ENCODE assay signal across 25 mouse cellular contexts in the genomic region with DNA sequence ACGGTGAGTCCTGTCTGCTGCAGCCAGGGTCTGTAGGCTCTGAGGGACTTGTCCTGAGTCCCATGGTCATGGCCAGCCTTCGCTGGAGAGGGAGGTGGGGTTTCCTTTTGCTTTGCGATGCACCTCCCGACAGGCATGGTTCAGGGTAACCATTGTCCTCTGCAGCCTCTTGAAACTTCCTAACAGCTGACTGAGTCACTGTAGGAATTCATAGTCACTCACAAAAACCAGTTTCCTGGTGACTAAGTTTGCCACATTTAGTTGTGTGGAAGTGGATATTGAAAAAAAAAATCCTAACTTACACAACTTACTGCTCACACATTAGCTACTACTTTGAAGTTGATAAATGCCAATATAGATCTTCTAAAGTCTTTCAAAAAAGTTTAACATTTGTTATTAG.
DNase-seq lines count a peak whose midpoint lies in the region; ATAC-seq and TF ChIP-seq lines count a peak whose summit lies in the region.
"Had no signal": no experiment of that assay in that cellular context is flagged by ENCODE, and none has a peak within 500 bp of the region (broad histone marks: within the 10 kb centered on the region; RNA-seq: fewer than 3 reads in every experiment).

No protein-coding gene starts in this region.

- H3K9ac ChIP-seq in limb, embryonic 15.5 days, result no peak overlapping the region
- H3K9ac ChIP-seq: forebrain, postnatal 0 days; heart, embryonic 15.5 days; intestine, embryonic 15.5 days; limb, embryonic 13.5 days; liver, embryonic 14.5 days had no signal

- ATAC-seq in limb, embryonic 15.5 days (ENCODE audit: insufficient number of reproducible peaks, low FRiP score, low TSS enrichment, low read depth), result no peak
- ATAC-seq: forebrain, postnatal 0 days; hindbrain, embryonic 16.5 days; intestine, embryonic 15.5 days; Patski had no signal

- WGBS in limb, embryonic 15.5 days, result 69% methylated on average over 4 of the region's 4 CpGs
- 74% methylated on average over 4 of the region's 4 CpGs for WGBS in limb, embryonic 10.5 days

- H3K27ac ChIP-seq in limb, embryonic 15.5 days, result 0 out of 2 replicates have a peak overlapping the region, but pooled peaks have one; percentile 33
- H3K27ac ChIP-seq in limb, embryonic 10.5 days, result no peak overlapping the region
- H3K27ac ChIP-seq in bone marrow macrophage, adult 2 months (ENCODE audit: insufficient read depth, low read depth, low read length), result peak overlapping the region; percentile 79
- H3K27ac ChIP-seq: heart, adult 2 months; heart, embryonic 15.5 days; intestine, embryonic 15.5 days; limb, embryonic 13.5 days; liver, embryonic 14.5 days; midbrain, embryonic 10.5 days; stomach, postnatal 0 days had no signal

- DNase-seq in limb, embryonic 10.5 days (ENCODE audit: low spot score), result no peak
- DNase-seq in 416B (ENCODE audit: low read depth), result peak; percentile 87
- DNase-seq in kidney, postnatal 4 days, result no peak
- no peak for DNase-seq in lung, postnatal 4 days
- DNase-seq: adrenal gland, postnatal 36 days; cerebellum, adult 11 months; cerebellum, postnatal 10 days; forebrain, postnatal 0 days; gastrocnemius, postnatal 25 days; heart, adult 2 months; kidney, adult 8-10 months; kidney, postnatal 10 days; layer of hippocampus, postnatal 36 days; thymus, adult 2 months had no signal

- no peak for TF ChIP-seq POLR2A in bone marrow macrophage, adult 2 months (IDR thresholded peaks at IDR 0.05; ENCODE audit: borderline replicate concordance, low read depth, low read length)
- TF ChIP-seq POLR2A in myocyte (IDR thresholded peaks at IDR 0.05; ENCODE audit: insufficient read length, low read depth), result no peak

- H3ac ChIP-seq in myocyte (ENCODE audit: control insufficient read depth, insufficient read length), result no peak overlapping the region

- peaks cover 30% of the 10 kb centered on the region for H3K4me1 ChIP-seq in limb, embryonic 15.5 days
- peaks cover 62% of the 10 kb centered on the region for H3K4me1 ChIP-seq in limb, embryonic 10.5 days
- H3K4me1 ChIP-seq in bone marrow macrophage, adult 2 months (ENCODE audit: control insufficient read depth, insufficient read depth, low read length), result peaks cover 62% of the 10 kb centered on the region

- H3K36me3 ChIP-seq in limb, embryonic 15.5 days, result no peaks in the 10 kb centered on the region
- no peaks in the 10 kb centered on the region for H3K36me3 ChIP-seq in limb, embryonic 10.5 days
- no peaks in the 10 kb centered on the region for H3K36me3 ChIP-seq in myocyte (ENCODE audit: control insufficient read depth, insufficient read depth)
- H3K36me3 ChIP-seq: heart, embryonic 15.5 days; intestine, embryonic 15.5 days; limb, embryonic 13.5 days; midbrain, embryonic 10.5 days had no signal

- no peak overlapping the region for H3K4me3 ChIP-seq in limb, embryonic 15.5 days
- no peak overlapping the region for H3K4me3 ChIP-seq in limb, embryonic 10.5 days
- H3K4me3 ChIP-seq in bone marrow macrophage, adult 2 months (ENCODE audit: insufficient read depth, low read length), result peak overlapping the region; percentile 34
- H3K4me3 ChIP-seq in myocyte, result no peak overlapping the region
- H3K4me3 ChIP-seq: heart, adult 2 months; heart, embryonic 15.5 days; intestine, embryonic 15.5 days; limb, embryonic 13.5 days; midbrain, embryonic 10.5 days had no signal

- no peak overlapping the region for H3K4me2 ChIP-seq in limb, embryonic 15.5 days
- H3K4me2 ChIP-seq in myocyte (ENCODE audit: low read depth), result peak overlapping the region; percentile 55
- H3K4me2 ChIP-seq: heart, embryonic 15.5 days; intestine, embryonic 15.5 days; limb, embryonic 13.5 days had no signal

- H3K9me3 ChIP-seq in limb, embryonic 15.5 days, result no peaks in the 10 kb centered on the region
- no peaks in the 10 kb centered on the region for H3K9me3 ChIP-seq in limb, embryonic 10.5 days (replicated peaks)
- H3K9me3 ChIP-seq: heart, embryonic 15.5 days; intestine, embryonic 15.5 days; limb, embryonic 13.5 days; midbrain, embryonic 10.5 days had no signal

- no peaks in the 10 kb centered on the region for H3K27me3 ChIP-seq in limb, embryonic 15.5 days
- H3K27me3 ChIP-seq in limb, embryonic 10.5 days (ENCODE audit: low read depth, poor library complexity, severe bottlenecking), result no peaks in the 10 kb centered on the region
- no peaks in the 10 kb centered on the region for H3K27me3 ChIP-seq in myocyte (ENCODE audit: control insufficient read depth, insufficient read depth, insufficient read length)
- H3K27me3 ChIP-seq: heart, embryonic 15.5 days; intestine, embryonic 15.5 days; limb, embryonic 13.5 days; Patski had no signal

- no peak for TF ChIP-seq CTCF in bone marrow macrophage, adult 2 months (IDR thresholded peaks at IDR 0.05; ENCODE audit: low read depth, low read length)

- H3K79me2 ChIP-seq in myocyte (ENCODE audit: control insufficient read depth, insufficient read depth), result peaks cover 76% of the 10 kb centered on the region

TF ChIP-seq in myocyte, 11 proteins besides CTCF, POLR2A, EP300 and RAD21:
- TF ChIP-seq SRF (IDR thresholded peaks at IDR 0.05; ENCODE audit: control insufficient read depth, insufficient read length, low read depth), result no peak
- no peak for TF ChIP-seq REST (IDR thresholded peaks at IDR 0.05; ENCODE audit: insufficient read depth, insufficient read length)
- no peak for TF ChIP-seq E2F4 (IDR thresholded peaks at IDR 0.05; ENCODE audit: insufficient read depth)
- TF ChIP-seq CEBPB (IDR thresholded peaks at IDR 0.05; ENCODE audit: insufficient read depth, poor library complexity, severe bottlenecking), result no peak
- TF ChIP-seq TCF12 (IDR thresholded peaks at IDR 0.05; ENCODE audit: insufficient read depth, poor library complexity, severe bottlenecking), result no peak
- TF ChIP-seq MAX (IDR thresholded peaks at IDR 0.05; ENCODE audit: low read depth), result no peak
- peak in 1 of 3 experiments; percentile 26 for TF ChIP-seq MYOD1 (IDR thresholded peaks at IDR 0.05; ENCODE audit: control insufficient read depth in 1 of 3, insufficient read length in 2 of 3, low read depth in 2 of 3)
TF ChIP-seq in myocyte: peak in this region for 1.
